Comparison of ENCODE assay signal across 8 mouse cellular contexts in the genomic region with DNA sequence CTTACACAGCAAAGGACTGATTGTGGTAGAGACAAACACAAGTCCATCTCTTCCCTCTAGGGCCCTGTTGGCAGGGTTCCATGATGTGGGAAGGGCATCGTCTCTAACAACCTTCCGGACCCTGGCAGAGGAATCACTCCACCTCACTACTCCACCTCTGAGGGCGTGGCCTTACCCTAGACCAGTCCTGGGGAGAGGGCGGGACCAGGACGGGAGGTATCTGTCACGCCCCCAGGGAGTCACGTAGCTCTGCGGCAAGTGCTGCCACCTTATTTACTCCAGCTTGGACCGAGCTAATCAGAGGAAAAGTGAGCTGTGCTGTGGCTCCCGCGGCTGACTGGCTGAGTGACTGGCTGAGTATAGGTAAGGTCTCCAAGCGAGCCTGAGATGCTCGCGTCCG. TPM values are rescaled to one million over a fixed set of nuclear protein-coding genes. Genes with fewer than 3 reads are reported as not detected.
DNase-seq lines count a peak whose midpoint lies in the region; ATAC-seq lines count a peak whose summit lies in the region.

A gene (plus strand): TSS at position 109 of the 400 bp plus-strand sequence.

- 7% methylated on average over 15 of the region's 15 CpGs for WGBS in hindbrain, embryonic 14.5 days

- H3K4me2 ChIP-seq in hindbrain, embryonic 14.5 days (replicated peaks), result peak within 1 kb of the TSS; percentile 36

- H3K4me1 ChIP-seq in hindbrain, embryonic 14.5 days (replicated peaks; ENCODE audit: control insufficient read depth, insufficient read depth, low read length), result peaks cover 10% of the 10 kb centered on the region

- peak; percentile 82 for ATAC-seq in hindbrain, embryonic 14.5 days (ENCODE audit: low FRiP score)

- no peaks in the 10 kb centered on the region for H3K9me3 ChIP-seq in hindbrain, embryonic 14.5 days (ENCODE audit: control insufficient read depth, low read length)

- peak; percentile 97 for DNase-seq in R1 (ENCODE audit: low read depth, low spot score)
- DNase-seq in cerebellum, adult 9-11 months, result peak; percentile 96
- peak; percentile 80 to 84 for DNase-seq in frontal cortex, adult 2 months (ENCODE audit: extremely low spot score in 1 of 2, low spot score in 1 of 2)
- DNase-seq in hindbrain, embryonic 14.5 days (ENCODE audit: low spot score), result peak; percentile 61
- peak; percentile 77 to 85 for DNase-seq in left cerebral cortex, adult 18-20 months (ENCODE audit: low spot score in 2 of 2)
- peak; percentile 86 to 92 for DNase-seq in lung, postnatal 4 days
- peak; percentile 66 to 80 for DNase-seq in right cerebral cortex, adult 2 months (ENCODE audit: low spot score in 2 of 2)
- DNase-seq in urinary bladder, postnatal 4 days (ENCODE audit: low spot score in 2 of 2), result peak; percentile 72 to 81

- H3K36me3 ChIP-seq in hindbrain, embryonic 14.5 days (replicated peaks; ENCODE audit: control insufficient read depth, insufficient read depth), result no peaks in the 10 kb centered on the region; the same call in 1 of the 2 replicates

- H3K9ac ChIP-seq in hindbrain, embryonic 14.5 days, result peak within 1 kb of the TSS; percentile 47; the same call in 1 of the 2 replicates

- peak within 1 kb of the TSS; percentile 76 for H3K27ac ChIP-seq in hindbrain, embryonic 14.5 days

- no peaks in the 10 kb centered on the region for H3K27me3 ChIP-seq in hindbrain, embryonic 14.5 days (ENCODE audit: control insufficient read depth, insufficient read depth, low read length)

- peak within 1 kb of the TSS; percentile 26 for H3K4me3 ChIP-seq in hindbrain, embryonic 14.5 days (replicated peaks; ENCODE audit: low read length)

RNA-seq across cellular contexts. Expression of the gene that starts here (rescaled TPM):
- polyA plus RNA-seq in frontal cortex, adult 2 months (2012; rRNA removed), result 1,301 and 1,427 TPM in 2 replicates
- polyA plus RNA-seq in hindbrain, embryonic 14.5 days (2014; fragmentation: Nextera tagmentation; extraction: Ambion mirVana), result 278 and 292 TPM in 2 replicates
- total RNA-seq in left cerebral cortex, adult 18-20 months (2021), result 100 to 1,000 TPM; 733 to 876 TPM

Comparison
In these comparisons a context has a peak if more than half of its experiments do, and no peak if none do; other contexts are left out.
1. Peak in every context shown above with its lines: DNase-seq, ATAC-seq, H3K4me3 ChIP-seq and H3K27ac ChIP-seq.